Mouse (Mus musculus) A20 (cell line): ENCODE measurements around the gene Slco6d1.
"Not testable (repeated sequence)": the region's sequence is repeated elsewhere in the genome, so short reads cannot be mapped to it uniquely, and the experiment has no call there.

Experiments
- DNase-seq: peaks from one replicate; pipeline ENCODE4 v3.0.0-alpha.2; 2011; ENCODE audit warnings: low read depth, low spot score

The Slco6d1 gene

DNA sequence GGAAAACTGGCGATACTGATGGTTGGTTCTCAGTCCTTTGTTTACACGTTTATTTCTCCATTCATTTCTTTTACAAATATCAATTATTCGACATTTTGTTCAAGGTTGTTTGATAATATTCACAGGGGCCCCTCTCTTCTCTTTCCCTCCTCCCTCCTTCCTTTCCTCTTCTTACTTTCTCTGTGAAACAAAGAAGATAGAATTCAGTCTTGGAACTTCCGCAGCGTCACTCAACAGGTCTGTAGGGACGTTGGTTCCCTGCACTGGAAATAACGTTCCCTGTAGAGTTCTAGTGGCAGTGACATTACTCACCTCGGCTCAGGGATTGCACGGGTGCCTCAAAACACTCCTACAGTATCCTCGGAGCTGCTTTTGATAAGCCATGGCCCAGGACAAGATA lies at the start of gene Slco6d1:
Gene Slco6d1, plus strand, starts transcription at position 301 of the 400 bp plus-strand sequence.
- no peak for DNase-seq

DNA sequence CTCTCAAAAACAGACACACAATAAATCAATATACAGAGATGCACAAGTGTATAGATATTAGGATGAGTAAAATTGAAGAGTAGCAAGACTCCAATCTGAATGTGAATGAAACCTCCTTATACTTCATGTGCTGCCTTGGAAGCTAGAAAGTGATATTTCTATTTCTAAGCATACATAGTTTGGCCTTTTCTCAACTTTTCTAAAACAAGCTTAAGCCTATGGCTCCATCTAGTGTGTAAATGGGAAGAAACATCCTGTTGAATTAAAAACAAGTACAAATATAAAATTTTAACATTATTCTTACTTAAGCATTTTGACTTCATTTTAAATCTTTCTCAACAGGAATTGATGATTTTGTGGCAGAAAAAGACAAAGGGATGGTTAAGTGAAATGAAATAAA lies 28.9 kb upstream of the Slco6d1 start:
- DNase-seq: no peak

DNA sequence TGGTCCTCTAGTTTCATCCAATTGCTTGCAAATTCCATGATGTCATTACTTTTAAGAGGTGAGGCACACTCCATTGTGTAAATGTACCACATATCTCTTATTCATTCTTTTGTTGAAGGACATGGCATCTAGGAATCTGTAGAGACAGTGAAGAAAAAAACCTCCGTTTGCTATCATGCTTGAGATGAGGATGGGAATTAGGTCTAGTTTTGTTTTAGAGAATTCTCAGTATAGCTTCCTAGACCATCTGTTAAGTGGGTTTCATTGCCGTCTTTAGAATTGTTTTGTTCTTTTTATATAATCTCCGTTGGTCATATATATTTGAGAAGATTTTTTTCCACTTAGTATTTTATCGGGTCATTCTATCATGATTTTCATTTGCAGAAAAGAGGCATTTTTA lies 27.0 kb downstream of the Slco6d1 start:
- no peak for DNase-seq

DNA sequence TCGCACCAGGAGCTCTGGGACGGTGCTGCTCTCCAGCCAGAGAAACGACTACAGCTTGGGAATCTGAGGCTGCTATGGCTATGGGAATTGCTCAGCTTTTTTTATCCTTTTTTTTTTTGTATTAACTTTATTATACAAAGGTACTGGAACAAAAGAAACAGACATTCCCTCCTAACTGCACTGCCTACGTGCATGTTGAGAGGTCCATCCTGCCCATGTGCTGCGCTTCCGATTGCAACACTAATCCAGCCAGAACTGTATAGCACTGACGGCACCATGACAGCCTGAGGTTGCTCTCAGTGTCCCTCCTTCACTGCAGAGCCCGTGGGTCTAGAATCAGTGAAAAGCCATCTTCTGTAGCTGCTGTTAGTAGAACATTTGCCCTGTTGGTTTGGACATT lies 38.3 kb downstream of the Slco6d1 start:
- DNase-seq: not testable (repeated sequence)

DNA sequence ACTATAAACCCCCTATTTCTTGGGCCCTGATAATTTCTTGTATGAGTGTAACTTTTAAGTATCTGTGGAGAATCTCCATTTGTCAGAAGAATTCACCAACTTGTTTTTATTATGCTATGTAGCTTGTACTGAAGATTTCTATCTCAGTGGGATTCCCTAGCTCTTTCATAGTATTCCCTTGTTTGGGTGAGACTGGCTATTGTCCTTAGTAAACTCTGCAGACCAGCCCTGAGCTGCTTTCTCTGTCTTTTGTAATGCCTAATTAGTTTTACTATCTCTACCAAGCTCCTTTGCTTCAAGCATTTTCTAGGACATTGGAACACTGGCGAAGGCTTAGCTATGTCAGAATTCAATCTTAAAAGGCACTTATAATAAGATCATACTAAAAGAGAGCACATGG lies 55.5 kb downstream of the Slco6d1 start:
- not testable (repeated sequence) for DNase-seq

DNA sequence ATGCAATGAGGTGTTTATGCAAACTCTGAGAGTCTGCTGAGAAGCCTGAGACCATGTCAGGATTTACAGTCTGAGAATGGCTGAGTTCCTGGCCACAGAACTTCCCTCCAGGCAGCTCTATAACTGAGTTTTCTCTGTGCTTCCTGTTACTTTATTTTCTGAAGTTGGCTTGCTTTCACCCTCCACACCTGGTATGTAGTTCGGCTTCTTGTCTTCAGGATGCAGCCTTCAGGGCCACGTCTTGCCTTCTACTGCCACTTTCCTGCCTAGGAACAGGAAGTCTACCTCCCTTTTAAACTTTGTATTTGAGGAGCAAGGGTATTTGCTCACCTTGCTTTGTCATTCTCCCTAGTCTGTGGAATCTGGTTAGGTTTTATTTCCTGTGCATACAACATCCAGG lies 58.3 kb downstream of the Slco6d1 start:
- DNase-seq: no peak

DNA sequence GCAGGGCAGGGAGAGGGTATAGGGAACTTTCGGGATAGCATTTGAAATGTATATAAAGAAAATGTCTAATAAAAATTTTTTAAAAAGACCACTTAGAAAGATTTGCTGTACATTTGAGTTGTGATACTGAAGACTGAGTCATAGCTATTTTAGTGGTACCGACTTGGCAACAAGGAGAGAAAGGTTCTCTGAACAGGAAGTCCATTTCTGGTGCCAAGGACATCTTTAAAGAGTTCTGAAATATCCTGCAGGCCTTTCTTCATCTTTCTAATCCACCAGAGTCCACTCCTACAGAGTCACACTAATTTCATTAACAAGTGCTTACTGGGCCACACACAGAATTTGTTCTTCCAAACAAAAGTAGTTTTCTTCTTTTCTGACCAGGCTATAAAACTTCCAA lies 85.1 kb downstream of the Slco6d1 start:
- DNase-seq: no peak

DNA sequence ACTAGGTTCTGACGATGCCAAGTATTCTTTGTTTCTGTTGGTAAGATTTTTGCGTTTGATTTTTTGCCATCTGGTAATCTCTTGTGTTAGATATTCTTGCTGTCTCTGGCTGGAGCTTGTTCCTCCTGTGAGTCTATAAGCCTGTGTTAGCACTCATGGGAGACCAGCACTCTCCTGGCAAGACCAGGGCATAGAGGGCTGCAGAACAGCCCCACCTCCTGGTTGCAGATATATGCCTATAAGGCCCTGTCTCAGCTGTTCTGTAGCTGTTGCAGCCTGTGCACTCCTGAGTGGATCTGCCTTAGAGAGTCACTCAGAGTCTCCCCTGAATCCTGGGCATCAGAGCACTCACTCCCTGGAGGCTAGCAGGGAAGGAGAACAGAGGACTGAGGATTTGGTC lies 102.1 kb downstream of the Slco6d1 start:
- DNase-seq: no peak

DNA sequence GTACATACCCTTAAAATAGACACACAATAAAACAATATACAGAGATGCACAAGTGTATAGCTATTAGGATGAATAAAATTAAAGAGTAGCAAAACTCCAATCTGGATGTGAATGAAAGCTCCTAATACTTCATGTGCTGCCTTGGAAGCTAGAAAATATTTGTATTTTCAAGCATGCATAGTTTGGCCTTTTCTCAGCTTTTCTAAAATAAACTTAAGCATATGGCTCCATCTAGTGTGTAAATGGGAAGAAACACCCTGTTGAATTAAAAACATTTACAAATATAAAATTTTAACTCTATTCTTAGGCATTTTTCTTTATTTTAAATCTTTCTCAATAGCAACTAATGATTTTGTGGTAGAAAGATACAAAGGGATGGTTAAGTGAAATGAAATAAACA lies 102.6 kb downstream of the Slco6d1 start:
- no peak for DNase-seq

DNA sequence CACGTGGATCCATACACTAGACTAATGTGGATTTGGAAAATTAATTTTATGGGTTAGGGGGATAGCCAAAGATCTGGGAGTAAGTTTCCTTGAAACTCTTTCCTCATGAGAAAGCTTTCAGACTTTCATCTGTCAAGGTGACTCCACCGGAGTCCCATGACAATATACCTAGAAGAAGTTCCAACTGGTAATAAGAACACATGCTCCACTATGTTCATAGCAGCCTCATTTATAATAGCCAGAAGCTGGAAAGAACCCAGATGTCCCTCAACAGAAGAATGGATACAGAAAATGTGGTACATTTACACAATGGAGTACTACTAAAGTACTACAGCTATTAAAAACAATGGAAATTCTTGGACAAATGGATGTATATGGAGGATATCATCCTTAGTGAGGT lies 107.4 kb downstream of the Slco6d1 start:
- not testable (repeated sequence) for DNase-seq

DNA sequence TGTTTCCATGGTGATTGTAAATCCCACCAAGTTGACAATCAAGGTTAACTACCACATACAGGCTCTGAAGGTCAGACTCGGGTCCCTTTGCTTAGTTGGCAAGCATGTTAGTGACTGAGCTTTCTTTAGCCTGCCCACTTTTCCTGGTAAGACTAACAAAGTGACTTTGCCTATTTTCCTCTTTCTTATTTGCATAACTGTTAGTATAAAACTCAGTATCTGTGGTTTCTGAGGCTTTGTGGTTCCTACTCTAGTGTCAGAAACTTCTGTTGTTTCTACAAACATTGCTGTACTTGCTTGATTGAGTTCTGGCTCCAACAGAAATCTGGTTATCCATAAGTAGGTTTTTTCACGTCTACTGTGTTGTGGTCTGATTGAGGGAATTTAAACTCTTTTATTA lies 124.4 kb downstream of the Slco6d1 start:
- DNase-seq: no peak

DNA sequence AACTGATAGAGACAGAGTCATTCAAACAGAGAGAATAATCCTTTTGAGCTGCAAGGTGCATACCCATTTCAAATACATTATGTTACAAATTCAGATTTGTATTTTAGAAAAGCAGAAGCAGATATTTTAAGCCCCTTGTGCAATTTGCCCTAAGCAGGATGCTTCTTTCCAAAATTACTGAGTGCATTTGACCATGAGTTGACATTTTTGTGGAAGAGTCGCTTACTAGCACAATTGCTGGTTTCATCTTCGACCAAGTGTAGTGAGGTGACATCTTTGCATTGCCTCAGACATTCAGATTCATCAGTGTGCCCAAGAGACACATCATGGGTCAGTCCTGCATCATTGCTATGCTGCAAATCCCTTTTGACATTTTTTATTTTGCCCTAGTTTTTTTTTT lies 133.5 kb downstream of the Slco6d1 start:
- DNase-seq: no peak

DNA sequence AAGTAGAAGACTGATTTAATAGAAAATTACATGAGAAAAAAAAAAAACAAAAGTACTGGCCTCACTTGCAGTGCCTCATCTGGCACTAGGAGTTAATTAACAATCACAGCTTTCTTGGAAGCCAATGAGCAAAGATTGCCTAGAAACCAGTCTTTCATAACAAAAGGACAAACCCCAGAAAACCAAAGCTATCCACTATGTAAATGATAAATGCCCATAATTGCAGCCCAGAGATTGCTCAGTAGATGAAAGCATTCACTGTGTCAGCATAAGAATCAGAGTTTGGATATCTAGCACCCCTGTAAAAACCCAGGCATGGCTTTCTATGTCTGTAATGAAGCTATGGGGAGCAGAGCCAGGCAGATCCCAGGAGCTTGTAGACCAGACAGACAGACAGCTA lies 144.8 kb downstream of the Slco6d1 start:
- no peak for DNase-seq
